Mouse (Mus musculus) hindbrain, embryonic 13.5 days (tissue): ENCODE measurements around the gene Tcea3. TPM values are rescaled to one million over a fixed set of nuclear protein-coding genes. Genes with fewer than 3 reads are reported as not detected.
A peak's percentile ranks its signal among the peaks of the same experiment; 100 is the strongest.

ENCODE experiments used
- ATAC-seq: fragments of 200-750 bp; cut with Nextera tagmentation; 2 replicates; pipeline ENCODE4 v1.8.0; 2017; ENCODE audit warnings: moderate TSS enrichment; ENCODE audit not compliant: low FRiP score
- H3K27ac ChIP-seq: fragments of 300-500 bp; sonication (generic); 2 replicates; pipeline ENCODE4 v1.5.1; 2015; ENCODE audit warnings: inconsistent platforms, mild to moderate bottlenecking, moderate library complexity
- H3K27me3 ChIP-seq: fragments of 300-500 bp; sonication (generic); 2 replicates; pipeline ENCODE4 v1.6.1; 2015; ENCODE audit warnings: mild to moderate bottlenecking, inconsistent platforms
- H3K36me3 ChIP-seq: fragments of 300-500 bp; sonication (generic); 2 replicates; pipeline ENCODE4 v1.6.1; 2015; ENCODE audit warnings: mild to moderate bottlenecking, inconsistent platforms
- H3K4me1 ChIP-seq: fragments of 300-500 bp; sonication (generic); replicated peaks from 2 replicates; pipeline ENCODE4 v1.6.1; 2015; ENCODE audit warnings: inconsistent platforms
- H3K4me2 ChIP-seq: fragments of 300-500 bp; sonication (generic); 2 replicates; pipeline ENCODE4 v1.6.1; 2015; ENCODE audit warnings: inconsistent platforms, mild to moderate bottlenecking, moderate library complexity
- H3K4me3 ChIP-seq: fragments of 300-500 bp; sonication (generic); 2 replicates; pipeline ENCODE4 v1.5.1; 2015; ENCODE audit warnings: mild to moderate bottlenecking, inconsistent platforms
- H3K9ac ChIP-seq: fragments of 300-500 bp; sonication (generic); 2 replicates; pipeline ENCODE4 v1.6.1; 2015; ENCODE audit warnings: mild to moderate bottlenecking, inconsistent platforms
- H3K9me3 ChIP-seq: fragments of 300-500 bp; sonication (generic); 2 replicates; pipeline ENCODE4 v1.6.1; 2016; ENCODE audit warnings: inconsistent platforms
- WGBS: fragments of 180-500 bp; shearing (Covaris S2); methylation state at CpG from one replicate; pipeline ENCODE4 v1.1.7; 2015; 5-methylcytosine and 5-hydroxymethylcytosine counted together
- polyA plus RNA-seq: library from polyadenylated mRNA; unstranded; fragments of >200 nt; fragmentation: Nextera tagmentation; extraction: Ambion mirVana; gene quantifications from 2 replicates; pipeline ENCODE4 v1.2.1, GENCODE M21; 2015

Tcea3 gene
- polyA plus RNA-seq, 1 experiment from 2014 or later = 2.4 TPM

DNA sequence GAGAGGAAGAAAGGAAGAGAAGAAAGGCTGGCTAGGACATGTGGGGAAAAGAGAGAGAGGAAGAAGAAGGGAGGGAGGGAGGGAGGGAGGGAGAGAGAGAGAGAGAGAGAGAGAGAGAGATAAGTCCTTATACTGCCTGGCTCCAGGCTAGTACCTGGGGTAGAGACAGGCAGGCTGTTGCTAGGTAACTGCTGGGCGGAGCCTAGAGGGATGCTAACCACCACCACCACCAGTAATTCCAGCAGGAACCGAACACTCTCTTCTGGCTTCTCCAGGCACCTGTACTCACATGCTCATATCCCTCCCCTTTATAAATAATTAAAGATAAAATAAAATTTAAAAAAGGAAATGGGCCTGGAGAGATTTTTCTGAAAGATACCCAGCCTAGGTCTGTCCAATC, 36.3 kb downstream of the Tcea3 start:
- WGBS = 28% methylated on average over 2 of the region's 2 CpGs
- Histone ChIP-seq H3K4me1 (peaks cover 44% of the 10 kb centered on the region), H3K27ac (peak overlapping the region; percentile 95), H3K4me2 (peak overlapping the region; percentile 87; the same call in 1 of the 2 replicates), H3K4me3 (no peak overlapping the region), H3K27me3 (peaks cover 11% of the 10 kb centered on the region), H3K9ac (no peak overlapping the region), H3K36me3 (peaks cover 15% of the 10 kb centered on the region), H3K9me3 (peaks cover 6% of the 10 kb centered on the region; the same call in 1 of the 2 replicates)
- ATAC-seq = no peak

DNA sequence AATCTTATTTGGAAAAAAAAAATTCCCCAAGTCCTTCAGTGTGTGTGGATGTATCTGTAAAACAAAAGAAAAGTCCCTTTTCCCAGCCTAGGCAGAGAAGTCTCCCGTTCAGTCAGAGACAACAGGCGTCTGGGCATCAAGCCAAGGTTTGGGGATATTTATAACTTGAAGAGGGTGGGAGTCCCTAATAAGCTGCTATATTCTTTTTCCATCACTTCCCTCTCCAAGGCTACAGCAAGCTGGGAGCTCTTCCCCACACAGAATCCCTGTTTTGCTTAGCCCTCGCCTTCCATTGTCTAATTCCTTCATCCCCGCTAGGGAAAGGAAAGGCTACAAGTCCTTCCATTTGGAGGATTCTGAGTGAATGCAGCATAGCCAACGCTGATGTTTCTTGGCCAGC, 36.9 kb downstream of the Tcea3 start, which contains the start of gene Zfp46:
TSS of gene Zfp46 (plus strand) at position 229 of the 400 bp plus-strand sequence.
- H3K4me2 ChIP-seq = peak within 1 kb of the TSS; percentile 87
- H3K27me3 ChIP-seq = peaks cover 18% of the 10 kb centered on the region
- WGBS = 26% methylated on average over 5 of the region's 5 CpGs
- H3K9ac ChIP-seq = peak within 1 kb of the TSS; percentile 88
- ATAC-seq = no peak
- H3K27ac ChIP-seq = peak within 1 kb of the TSS; percentile 95
- peaks cover 8% of the 10 kb centered on the region; the same call in 1 of the 2 replicates for H3K9me3 ChIP-seq
- H3K4me1 ChIP-seq = peaks cover 45% of the 10 kb centered on the region
- H3K4me3 ChIP-seq = peak within 1 kb of the TSS; percentile 73
- peaks cover 22% of the 10 kb centered on the region for H3K36me3 ChIP-seq

DNA sequence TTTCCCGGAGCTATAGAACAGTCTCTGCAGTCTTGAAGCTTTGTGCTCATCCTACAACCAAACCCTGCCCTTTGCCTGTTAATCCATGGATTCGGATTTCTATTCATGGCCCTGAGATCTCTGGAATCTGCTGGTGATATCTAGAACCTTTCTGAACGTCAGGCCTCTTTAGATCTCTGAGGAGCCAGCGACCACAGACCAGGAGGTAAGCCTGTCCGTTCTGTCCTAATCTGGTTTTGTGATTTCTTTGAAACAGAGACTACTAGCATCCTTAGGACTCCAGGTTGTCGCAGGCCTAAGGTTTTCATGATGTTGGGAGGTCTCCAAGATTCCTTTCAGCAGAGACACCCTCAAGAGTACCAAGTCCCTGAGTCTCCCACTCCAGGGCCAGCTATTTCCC, 37.4 kb downstream of the Tcea3 start:
- Histone ChIP-seq H3K4me2 (peak overlapping the region; percentile 87), H3K4me3 (peak overlapping the region; percentile 73), H3K27ac (peak overlapping the region; percentile 95), H3K27me3 (peaks cover 22% of the 10 kb centered on the region), H3K9me3 (peaks cover 8% of the 10 kb centered on the region; the same call in 1 of the 2 replicates), H3K36me3 (peaks cover 26% of the 10 kb centered on the region), H3K4me1 (peaks cover 50% of the 10 kb centered on the region), H3K9ac (peak overlapping the region; percentile 88)
- 33% methylated on average over 6 of the region's 6 CpGs for WGBS
- ATAC-seq = 0 out of 2 replicates have a peak, but pooled peaks have one; percentile 3

DNA sequence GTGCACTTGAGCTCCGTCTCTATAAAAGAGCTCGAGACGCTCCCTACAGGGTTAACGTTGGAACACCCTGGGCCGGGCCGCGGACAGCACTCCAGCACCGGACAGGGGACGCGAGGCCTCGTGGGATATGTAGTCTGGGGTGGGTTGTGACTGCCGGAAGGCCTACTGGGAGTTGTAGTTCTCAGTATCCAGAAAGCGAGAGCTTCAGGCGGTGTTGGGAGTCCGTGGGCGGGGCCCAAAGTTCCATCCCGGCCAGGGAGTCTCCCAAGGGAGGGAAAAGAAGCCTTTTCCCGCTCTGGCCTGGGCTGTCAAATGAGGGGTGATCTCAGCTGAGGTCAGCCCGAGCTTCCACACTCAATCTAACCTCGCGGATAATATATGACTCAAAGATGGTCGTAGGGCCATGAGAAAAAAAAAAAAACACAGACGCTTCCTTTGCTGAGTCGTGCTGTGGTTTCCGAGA, 37.9 kb downstream of the Tcea3 start:
- Histone ChIP-seq H3K27me3 (peaks cover 27% of the 10 kb centered on the region), H3K36me3 (peaks cover 31% of the 10 kb centered on the region), H3K27ac (peak overlapping the region; percentile 95), H3K4me3 (peak overlapping the region; percentile 73), H3K4me2 (peak overlapping the region; percentile 87), H3K9ac (peak overlapping the region; percentile 88), H3K9me3 (peaks cover 8% of the 10 kb centered on the region; the same call in 1 of the 2 replicates), H3K4me1 (peaks cover 54% of the 10 kb centered on the region)
- WGBS = under 1% methylated on average over 25 of the region's 25 CpGs
- ATAC-seq = peak; percentile 94

DNA sequence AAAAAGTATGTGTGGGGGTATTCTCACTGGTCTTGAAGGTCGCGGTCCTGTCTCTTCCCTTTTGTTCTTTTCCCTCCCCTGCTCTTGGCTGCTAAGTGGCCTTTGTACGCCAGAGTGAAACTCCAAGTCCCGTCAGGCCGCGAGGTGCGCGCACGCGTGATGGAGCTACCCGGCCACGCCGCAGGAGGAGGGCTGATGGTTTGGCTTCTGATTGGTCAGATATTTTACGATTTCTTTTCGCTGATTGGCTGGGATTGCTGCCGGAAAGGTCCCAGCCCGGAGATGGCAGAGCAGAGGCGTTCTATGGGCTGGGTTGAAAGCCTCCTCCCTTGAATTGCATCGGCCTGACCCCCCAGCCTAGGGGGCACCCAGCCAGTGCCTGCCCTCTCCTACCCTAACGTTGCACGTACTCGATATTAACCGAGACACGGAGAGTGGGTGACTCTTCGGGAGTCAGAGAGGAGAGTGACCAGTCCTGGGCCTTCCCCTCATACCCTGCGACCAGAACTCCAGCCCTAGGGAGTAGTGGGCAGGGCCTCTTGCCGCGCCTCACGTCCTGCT, 38.4 kb downstream of the Tcea3 start:
- Histone ChIP-seq H3K4me3 (peak overlapping the region; percentile 73), H3K9ac (peak overlapping the region; percentile 88), H3K4me2 (peak overlapping the region; percentile 87), H3K36me3 (peaks cover 36% of the 10 kb centered on the region), H3K4me1 (peaks cover 60% of the 10 kb centered on the region), H3K27ac (peak overlapping the region; percentile 95), H3K9me3 (peaks cover 8% of the 10 kb centered on the region; the same call in 1 of the 2 replicates), H3K27me3 (peaks cover 28% of the 10 kb centered on the region)
- WGBS = under 1% methylated on average over 29 of the region's 29 CpGs
- peak; percentile 94 for ATAC-seq

DNA sequence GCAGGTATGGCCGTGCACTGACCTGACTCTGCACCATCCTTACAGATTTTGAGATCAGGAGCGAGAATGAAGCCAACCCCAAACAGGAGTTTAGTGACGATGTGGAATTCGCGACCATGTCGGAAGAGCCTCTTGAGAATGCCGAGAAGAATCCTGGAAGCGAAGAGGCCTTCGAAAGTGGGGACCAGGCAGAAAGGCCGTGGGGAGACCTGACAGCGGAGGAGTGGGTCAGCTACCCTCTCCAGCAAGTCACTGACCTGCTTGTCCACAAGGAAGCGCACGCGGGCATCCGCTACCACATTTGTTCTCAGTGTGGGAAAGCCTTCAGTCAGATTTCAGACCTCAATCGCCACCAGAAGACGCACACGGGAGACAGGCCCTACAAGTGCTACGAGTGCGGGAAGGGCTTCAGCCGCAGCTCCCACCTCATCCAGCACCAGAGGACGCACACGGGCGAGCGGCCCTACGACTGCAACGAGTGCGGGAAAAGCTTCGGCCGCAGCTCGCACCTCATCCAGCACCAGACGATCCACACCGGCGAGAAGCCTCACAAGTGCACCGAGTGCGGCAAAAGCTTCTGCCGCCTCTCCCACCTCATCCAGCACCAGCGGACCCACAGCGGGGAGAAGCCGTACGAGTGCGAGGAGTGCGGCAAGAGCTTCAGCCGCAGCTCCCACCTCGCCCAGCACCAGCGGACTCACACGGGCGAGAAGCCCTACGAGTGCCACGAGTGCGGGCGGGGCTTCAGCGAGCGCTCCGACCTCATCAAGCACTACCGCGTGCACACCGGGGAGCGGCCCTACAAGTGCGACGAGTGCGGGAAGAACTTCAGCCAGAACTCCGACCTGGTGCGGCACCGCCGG, 42.6 kb downstream of the Tcea3 start:
- H3K9ac ChIP-seq = peak overlapping the region; percentile 61
- peaks cover 26% of the 10 kb centered on the region for H3K27me3 ChIP-seq
- H3K36me3 ChIP-seq = peaks cover 73% of the 10 kb centered on the region
- ATAC-seq = no peak
- WGBS = 25% methylated on average over 66 of the region's 66 CpGs
- peaks cover 8% of the 10 kb centered on the region; the same call in 1 of the 2 replicates for H3K9me3 ChIP-seq
- peak overlapping the region; percentile 2; the same call in 1 of the 2 replicates for H3K4me3 ChIP-seq
- no peak overlapping the region for H3K27ac ChIP-seq
- H3K4me2 ChIP-seq = peak overlapping the region; percentile 33
- peaks cover 43% of the 10 kb centered on the region for H3K4me1 ChIP-seq

DNA sequence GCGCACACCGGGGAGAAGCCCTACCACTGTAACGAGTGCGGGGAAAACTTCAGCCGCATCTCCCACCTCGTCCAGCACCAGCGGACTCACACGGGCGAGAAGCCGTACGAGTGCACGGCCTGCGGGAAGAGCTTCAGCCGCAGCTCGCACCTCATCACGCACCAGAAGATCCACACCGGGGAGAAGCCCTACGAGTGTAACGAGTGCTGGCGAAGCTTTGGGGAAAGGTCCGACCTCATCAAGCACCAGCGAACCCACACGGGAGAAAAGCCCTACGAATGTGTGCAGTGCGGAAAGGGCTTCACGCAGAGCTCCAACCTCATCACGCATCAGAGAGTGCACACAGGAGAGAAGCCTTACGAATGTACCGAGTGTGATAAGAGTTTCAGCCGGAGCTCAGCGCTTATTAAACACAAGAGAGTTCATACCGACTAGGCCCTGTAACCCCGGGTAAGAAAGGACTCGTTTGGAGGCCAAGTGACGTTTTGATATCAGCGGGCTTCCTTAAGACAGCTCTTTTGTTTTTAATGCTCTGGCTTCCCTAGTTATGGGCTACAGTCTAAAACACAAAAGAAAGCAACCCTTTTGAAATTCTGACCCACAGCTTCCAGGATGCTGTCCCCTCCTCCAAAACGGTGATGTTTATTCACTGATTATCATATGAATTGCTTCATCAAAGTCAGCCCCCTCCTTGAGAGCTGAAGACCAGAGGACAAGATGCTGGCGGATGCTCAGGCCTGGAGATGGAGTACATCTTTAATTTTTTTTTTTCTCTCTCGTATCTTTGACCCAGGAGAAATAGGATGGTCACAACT, 43.5 kb downstream of the Tcea3 start:
- H3K4me1 ChIP-seq = peaks cover 43% of the 10 kb centered on the region
- no peak overlapping the region for H3K27ac ChIP-seq
- H3K9ac ChIP-seq = peak overlapping the region; percentile 61
- ATAC-seq = no peak
- H3K4me3 ChIP-seq = peak overlapping the region; percentile 2; the same call in 1 of the 2 replicates
- peak overlapping the region; percentile 33 for H3K4me2 ChIP-seq
- peaks cover 26% of the 10 kb centered on the region for H3K27me3 ChIP-seq
- 30% methylated on average over 39 of the region's 39 CpGs for whole genome bisulfite sequencing
- H3K9me3 ChIP-seq = peaks cover 8% of the 10 kb centered on the region; the same call in 1 of the 2 replicates
- peaks cover 74% of the 10 kb centered on the region for H3K36me3 ChIP-seq

DNA sequence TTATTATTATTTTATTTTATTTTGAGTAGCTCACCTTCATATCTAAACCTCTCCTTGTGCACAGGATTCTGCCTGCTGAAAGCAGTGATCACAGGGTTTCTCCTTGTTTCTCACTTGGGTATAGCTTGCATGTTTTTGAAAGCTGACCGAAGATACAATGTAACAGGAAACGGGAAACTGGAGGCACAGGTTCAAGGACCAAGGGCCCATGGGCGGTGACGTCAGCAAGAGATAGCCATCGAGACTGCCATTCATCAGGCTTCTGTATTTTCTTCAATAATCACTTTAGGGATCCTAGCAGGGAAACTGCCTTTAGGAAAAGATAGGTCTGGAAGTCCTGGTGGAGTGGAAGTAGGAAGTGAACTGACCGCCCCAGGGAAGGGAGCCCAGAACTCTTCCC, 44.2 kb downstream of the Tcea3 start:
- WGBS = 91% methylated on average over 6 of the region's 6 CpGs
- H3K27me3 ChIP-seq = peaks cover 26% of the 10 kb centered on the region
- no peak overlapping the region for H3K4me2 ChIP-seq
- no peak overlapping the region for H3K27ac ChIP-seq
- peaks cover 8% of the 10 kb centered on the region; the same call in 1 of the 2 replicates for H3K9me3 ChIP-seq
- no peak overlapping the region for H3K4me3 ChIP-seq
- 0 out of 2 replicates have a peak overlapping the region, but pooled peaks have one; percentile 4 for H3K9ac ChIP-seq
- H3K4me1 ChIP-seq = peaks cover 38% of the 10 kb centered on the region
- peaks cover 80% of the 10 kb centered on the region for H3K36me3 ChIP-seq
- no peak for ATAC-seq

DNA sequence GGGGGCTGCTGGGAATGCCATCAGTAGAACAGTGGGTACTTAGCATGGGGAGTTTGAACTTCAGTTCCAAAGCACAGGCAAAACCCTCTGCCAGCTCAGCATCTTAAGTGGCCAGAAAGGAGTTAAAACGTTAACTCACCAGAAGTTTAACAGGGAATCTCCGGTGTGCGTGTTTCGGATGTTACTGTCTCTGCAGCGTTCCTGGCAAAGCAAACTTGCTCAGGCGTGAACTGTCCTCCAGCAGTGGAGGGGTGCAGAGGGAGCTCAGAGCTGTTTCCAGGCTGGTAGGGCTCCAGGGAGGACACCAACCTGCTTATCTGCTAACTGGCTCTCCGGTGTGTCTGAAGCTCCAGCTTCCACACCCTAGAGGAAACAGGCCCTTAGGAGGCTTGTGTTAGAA, 48.4 kb downstream of the Tcea3 start:
- no peak overlapping the region for H3K27ac ChIP-seq
- no peaks in the 10 kb centered on the region for H3K9me3 ChIP-seq
- H3K4me2 ChIP-seq = no peak overlapping the region
- no peak overlapping the region for H3K9ac ChIP-seq
- peaks cover 50% of the 10 kb centered on the region for H3K36me3 ChIP-seq
- no peaks in the 10 kb centered on the region for H3K27me3 ChIP-seq
- H3K4me3 ChIP-seq = no peak overlapping the region
- peaks cover 10% of the 10 kb centered on the region for H3K4me1 ChIP-seq
- 70% methylated on average over 7 of the region's 7 CpGs for WGBS
- no peak for ATAC-seq

DNA sequence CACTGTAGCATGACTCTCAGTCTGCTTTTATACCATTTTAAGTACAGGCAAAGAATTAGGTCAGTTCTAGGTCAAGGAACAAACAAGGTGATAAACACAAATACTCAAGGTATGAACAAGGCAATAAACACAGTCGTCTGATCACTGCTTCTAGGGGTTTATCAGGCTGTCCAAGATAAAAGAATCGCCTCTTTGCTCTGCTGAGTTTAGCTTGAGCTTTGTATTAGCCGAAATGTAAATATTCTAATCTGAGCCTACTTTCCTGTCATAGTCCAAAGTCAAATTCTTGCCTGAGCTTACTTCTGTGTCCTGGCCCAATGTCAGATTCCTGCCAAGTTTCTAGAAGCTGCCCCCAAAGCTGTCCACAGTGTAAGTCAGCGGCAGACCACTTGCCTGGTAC, 54.9 kb downstream of the Tcea3 start:
- H3K27me3 ChIP-seq = no peaks in the 10 kb centered on the region
- ATAC-seq = no peak
- H3K9ac ChIP-seq = no peak overlapping the region
- H3K36me3 ChIP-seq = peaks cover 3% of the 10 kb centered on the region; the same call in 1 of the 2 replicates
- 85% methylated on average over 4 of the region's 4 CpGs for WGBS
- H3K4me3 ChIP-seq = no peak overlapping the region
- no peak overlapping the region for H3K27ac ChIP-seq
- H3K4me1 ChIP-seq = no peaks in the 10 kb centered on the region
- no peak overlapping the region for H3K4me2 ChIP-seq
- H3K9me3 ChIP-seq = no peaks in the 10 kb centered on the region

DNA sequence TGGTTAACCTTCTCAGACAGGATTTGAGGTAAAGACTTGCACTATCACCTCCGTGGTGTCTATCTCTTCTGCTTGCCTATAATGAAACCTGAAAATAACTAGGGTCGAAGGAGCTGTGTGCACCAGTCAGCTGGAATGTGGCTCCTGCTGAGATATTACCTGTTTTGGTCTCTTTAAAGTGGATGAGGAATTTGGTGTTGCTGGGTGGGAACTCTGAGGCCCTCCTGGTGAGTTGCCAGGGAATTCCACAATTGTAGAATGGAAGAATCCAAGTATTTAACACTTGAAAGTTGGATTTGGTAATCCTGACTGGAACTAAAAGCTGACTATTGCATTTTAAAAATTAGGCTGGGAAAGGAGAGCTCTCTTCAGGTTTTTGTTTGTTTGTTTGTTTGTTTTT, 56.7 kb downstream of the Tcea3 start:
- no peak overlapping the region for H3K9ac ChIP-seq
- H3K36me3 ChIP-seq = peaks cover under 1% of the 10 kb centered on the region; the same call in 1 of the 2 replicates
- peaks cover under 1% of the 10 kb centered on the region for H3K4me1 ChIP-seq
- no peak for ATAC-seq
- 49% methylated on average over 2 of the region's 2 CpGs for WGBS
- H3K9me3 ChIP-seq = no peaks in the 10 kb centered on the region
- H3K4me3 ChIP-seq = no peak overlapping the region
- no peak overlapping the region for H3K4me2 ChIP-seq
- no peaks in the 10 kb centered on the region for H3K27me3 ChIP-seq
- H3K27ac ChIP-seq = no peak overlapping the region
